Mouse (Mus musculus) neural tube, embryonic 13.5 days (tissue): ENCODE measurements around the gene Ripor3. TPM values are rescaled to one million over a fixed set of nuclear protein-coding genes. Genes with fewer than 3 reads are reported as not detected.
"Not testable (repeated sequence)": the region's sequence is repeated elsewhere in the genome, so short reads cannot be mapped to it uniquely, and the experiment has no call there.

Source experiments
- ATAC-seq: fragments of 200-750 bp; cut with Nextera tagmentation; 2 replicates; pipeline ENCODE4 v1.8.0; 2017; ENCODE audit warnings: low read depth, mild to moderate bottlenecking, moderate TSS enrichment, moderate library complexity
- H3K27ac ChIP-seq: fragments of 300-500 bp; sonication (generic); replicated peaks from 2 replicates; pipeline ENCODE4 v1.5.1; 2015; ENCODE audit warnings: moderate library complexity, mild to moderate bottlenecking, inconsistent platforms
- H3K27me3 ChIP-seq: fragments of 300-500 bp; sonication (generic); 2 replicates; pipeline ENCODE4 v1.6.1; 2015; ENCODE audit warnings: mild to moderate bottlenecking, inconsistent platforms
- H3K36me3 ChIP-seq: fragments of 300-500 bp; sonication (generic); 2 replicates; pipeline ENCODE4 v1.6.1; 2015; ENCODE audit warnings: mild to moderate bottlenecking, inconsistent platforms
- H3K4me1 ChIP-seq: fragments of 300-500 bp; sonication (generic); replicated peaks from 2 replicates; pipeline ENCODE4 v1.6.1; 2015; ENCODE audit warnings: inconsistent platforms
- H3K4me2 ChIP-seq: fragments of 300-500 bp; sonication (generic); 2 replicates; pipeline ENCODE4 v1.6.1; 2015; ENCODE audit warnings: inconsistent platforms, mild to moderate bottlenecking, moderate library complexity
- H3K4me3 ChIP-seq: fragments of 300-500 bp; sonication (generic); 2 replicates; pipeline ENCODE4 v1.5.1; 2015; ENCODE audit warnings: mild to moderate bottlenecking, inconsistent platforms
- H3K9ac ChIP-seq: fragments of 300-500 bp; sonication (generic); 2 replicates; pipeline ENCODE4 v1.6.1; 2015; ENCODE audit warnings: moderate library complexity, mild to moderate bottlenecking, inconsistent platforms
- H3K9me3 ChIP-seq: fragments of 300-500 bp; sonication (generic); 2 replicates; pipeline ENCODE4 v1.6.1; 2016; ENCODE audit warnings: inconsistent platforms
- WGBS: fragments of 180-500 bp; shearing (Covaris S2); methylation state at CpG from one replicate; pipeline ENCODE4 v1.1.7; 2015; 5-methylcytosine and 5-hydroxymethylcytosine counted together
- polyA plus RNA-seq: library from polyadenylated mRNA; unstranded; fragments of >200 nt; fragmentation: Nextera tagmentation; extraction: Ambion mirVana; gene quantifications from 2 replicates; pipeline ENCODE4 v1.2.1, GENCODE M21; 2015

Ripor3 gene
- polyA plus RNA-seq, result 0.40 and 0.61 TPM in 2 replicates

DNA sequence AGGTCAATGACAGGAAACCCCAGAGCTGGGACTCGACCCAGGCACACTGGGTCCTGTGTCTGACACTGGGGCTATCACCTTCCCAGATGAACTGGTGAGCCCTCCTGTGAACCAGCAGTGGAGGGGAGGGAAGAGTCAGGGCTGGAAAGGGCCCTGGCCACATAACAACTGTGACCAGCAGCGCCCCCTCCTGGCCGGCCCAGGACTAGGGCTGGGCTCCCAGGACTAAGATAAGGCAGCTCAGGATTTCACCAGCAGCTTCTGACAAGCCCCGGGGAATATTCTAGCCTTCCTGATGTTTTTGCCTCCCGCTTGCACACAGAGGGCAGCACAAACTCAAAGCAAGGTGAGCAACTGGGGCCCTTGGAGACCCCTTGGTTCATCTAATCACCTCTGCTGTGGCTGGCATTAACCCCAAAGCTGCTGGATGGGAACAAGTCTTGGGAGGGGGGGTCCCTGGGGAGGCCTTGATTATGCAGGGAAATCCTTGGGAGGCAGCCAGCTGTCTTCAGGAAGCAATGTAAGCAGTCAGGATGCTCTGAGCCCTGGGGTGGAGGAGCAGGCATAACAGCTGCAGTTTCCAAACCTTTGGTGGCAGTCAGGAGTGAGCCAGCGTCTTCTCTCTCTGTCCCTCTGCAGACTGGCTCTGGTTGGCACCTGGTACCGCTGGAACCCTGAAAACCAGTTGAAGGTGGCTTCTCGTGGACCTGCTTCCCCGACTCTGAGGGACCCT lies at the start of gene Ripor3:
Gene Ripor3 (minus strand): TSS at position 683 of the 733 bp plus-strand sequence.
- H3K9ac ChIP-seq, result no peak within 1 kb of the TSS

DNA sequence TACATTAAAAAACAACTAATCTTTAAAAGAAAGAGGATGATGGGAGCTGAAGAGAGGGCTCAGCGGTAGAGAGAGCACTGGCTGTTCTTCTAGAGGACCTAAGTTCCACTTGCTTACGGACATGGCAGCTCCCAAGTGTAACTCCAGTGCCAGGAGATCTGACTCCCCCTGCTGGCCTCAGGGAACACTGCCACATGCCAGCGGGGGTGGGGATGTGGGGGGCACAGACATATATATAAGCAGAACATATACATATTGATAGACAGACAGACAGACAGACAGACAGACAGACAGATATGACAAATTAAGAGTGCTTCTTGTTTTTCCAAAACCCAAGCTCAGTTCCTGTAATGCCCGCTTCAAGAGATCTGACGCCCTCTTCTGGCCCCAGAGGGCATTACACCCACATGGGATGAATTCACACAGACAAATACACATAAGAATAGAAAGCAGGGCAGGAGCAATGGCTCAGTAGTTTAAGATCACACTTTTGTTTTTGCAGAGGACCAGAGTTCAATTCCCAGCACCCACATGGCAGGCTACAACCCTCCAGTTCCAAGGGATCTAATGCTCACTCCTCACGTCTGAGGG lies 48.9 kb upstream of the Ripor3 start:
- Histone ChIP-seq H3K9ac (no peak overlapping the region), H3K9me3 (no peaks in the 10 kb centered on the region), H3K36me3 (no peaks in the 10 kb centered on the region), H3K4me3 (no peak overlapping the region), H3K27me3 (no peaks in the 10 kb centered on the region), H3K4me1 (no peaks in the 10 kb centered on the region), H3K27ac (no peak overlapping the region), H3K4me2 (no peak overlapping the region)
- no peak for ATAC-seq
- WGBS, result 78% methylated on average over 6 of the region's 6 CpGs

More for the DNA sequence above, at the start of gene Ripor3:
- ATAC-seq, result no peak
- Histone ChIP-seq H3K27ac (0 out of 2 replicates have a peak within 1 kb of the TSS, but pooled peaks have one; percentile 46), H3K4me3 (no peak within 1 kb of the TSS), H3K36me3 (no peaks in the 10 kb centered on the region), H3K4me2 (no peak within 1 kb of the TSS), H3K4me1 (peaks cover 16% of the 10 kb centered on the region), H3K9me3 (no peaks in the 10 kb centered on the region), H3K27me3 (no peaks in the 10 kb centered on the region)
- WGBS, result 33% methylated on average over 9 of the region's 9 CpGs

DNA sequence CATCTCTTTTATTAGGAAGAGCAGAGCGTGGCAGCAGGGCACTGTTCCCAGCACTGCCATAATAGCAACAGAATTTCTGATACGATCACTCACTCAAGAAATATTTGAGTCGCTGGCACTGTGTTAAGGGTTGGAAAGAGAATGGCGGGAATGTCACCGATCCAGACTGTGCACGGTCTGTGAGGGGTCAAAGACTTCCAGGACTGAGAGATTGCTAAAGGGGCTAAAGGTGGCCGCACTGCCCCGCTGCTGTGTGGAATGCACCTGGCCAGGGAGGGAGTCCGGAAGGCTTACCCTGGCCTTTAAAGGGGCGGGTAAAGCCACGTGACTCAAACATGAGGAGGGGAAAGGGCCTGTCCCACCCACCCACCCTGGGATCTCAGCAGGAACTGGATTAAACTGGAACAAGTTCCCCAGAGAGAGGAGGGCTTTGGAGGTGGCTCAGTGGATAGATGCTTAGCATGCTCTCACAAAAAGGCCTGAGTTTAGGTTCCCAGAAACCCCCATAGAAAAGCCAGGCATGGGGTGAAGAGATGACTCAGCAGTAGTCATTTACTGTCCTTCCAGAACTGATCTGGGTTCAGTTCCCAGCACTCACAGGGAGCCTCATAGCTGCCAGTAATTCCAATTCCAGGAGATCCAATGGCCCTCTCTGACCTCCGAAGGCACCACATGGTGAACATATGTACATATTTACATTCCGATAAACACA lies 48.2 kb upstream of the Ripor3 start:
- H3K36me3 ChIP-seq, result no peaks in the 10 kb centered on the region
- no peak overlapping the region for H3K9ac ChIP-seq
- H3K4me3 ChIP-seq, result no peak overlapping the region
- H3K27ac ChIP-seq, result no peak overlapping the region
- no peaks in the 10 kb centered on the region for H3K9me3 ChIP-seq
- no peaks in the 10 kb centered on the region for H3K27me3 ChIP-seq
- ATAC-seq, result no peak
- no peak overlapping the region for H3K4me2 ChIP-seq
- WGBS, result 28% methylated on average over 13 of the region's 13 CpGs
- no peaks in the 10 kb centered on the region for H3K4me1 ChIP-seq

DNA sequence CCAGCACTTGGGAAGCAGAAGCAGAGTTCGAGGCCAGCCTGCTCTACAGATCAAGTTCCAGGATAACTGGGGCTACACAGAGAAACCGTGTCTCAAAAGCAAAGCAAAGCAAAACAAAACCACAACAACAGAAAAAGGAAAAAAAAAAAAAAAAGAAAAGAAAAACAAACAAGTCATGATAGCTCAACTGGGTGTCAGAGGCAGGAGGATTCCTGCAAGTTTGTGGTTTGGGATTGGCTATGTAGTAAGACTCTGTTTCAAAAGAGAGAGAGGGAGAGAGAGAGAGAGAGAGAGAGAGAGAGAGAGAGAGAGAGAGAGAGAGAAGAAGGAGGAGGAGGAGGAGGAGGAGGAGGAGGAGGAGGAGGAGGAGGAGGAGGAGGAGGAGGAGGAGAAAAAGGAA lies 47.5 kb upstream of the Ripor3 start:
- H3K4me3 ChIP-seq, ATAC-seq, H3K27ac ChIP-seq, H3K4me2 ChIP-seq, H3K9ac ChIP-seq, H3K36me3 ChIP-seq, H3K4me1 ChIP-seq, H3K27me3 ChIP-seq, H3K9me3 ChIP-seq: not testable (repeated sequence)
- WGBS, result 73% methylated on average over 2 of the region's 2 CpGs

DNA sequence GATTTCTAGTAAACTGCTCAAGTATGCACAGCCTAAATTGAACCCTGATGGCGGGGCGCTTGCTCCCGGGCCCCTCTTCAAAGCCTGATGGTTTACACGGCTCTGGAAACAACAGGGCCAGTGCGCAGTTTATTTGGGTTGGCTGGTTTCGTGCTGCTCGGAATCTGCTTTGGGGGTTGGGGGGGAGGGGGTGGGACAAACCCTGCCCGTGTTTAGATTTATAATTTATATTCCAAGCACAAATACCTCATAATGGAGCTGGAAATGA lies 46.2 kb upstream of the Ripor3 start:
- Histone ChIP-seq H3K9me3 (no peaks in the 10 kb centered on the region), H3K36me3 (no peaks in the 10 kb centered on the region), H3K9ac (no peak overlapping the region), H3K4me3 (no peak overlapping the region), H3K27ac (no peak overlapping the region), H3K4me2 (no peak overlapping the region), H3K27me3 (peaks cover 10% of the 10 kb centered on the region), H3K4me1 (no peaks in the 10 kb centered on the region)
- no peak for ATAC-seq
- 52% methylated on average over 8 of the region's 8 CpGs for WGBS

DNA sequence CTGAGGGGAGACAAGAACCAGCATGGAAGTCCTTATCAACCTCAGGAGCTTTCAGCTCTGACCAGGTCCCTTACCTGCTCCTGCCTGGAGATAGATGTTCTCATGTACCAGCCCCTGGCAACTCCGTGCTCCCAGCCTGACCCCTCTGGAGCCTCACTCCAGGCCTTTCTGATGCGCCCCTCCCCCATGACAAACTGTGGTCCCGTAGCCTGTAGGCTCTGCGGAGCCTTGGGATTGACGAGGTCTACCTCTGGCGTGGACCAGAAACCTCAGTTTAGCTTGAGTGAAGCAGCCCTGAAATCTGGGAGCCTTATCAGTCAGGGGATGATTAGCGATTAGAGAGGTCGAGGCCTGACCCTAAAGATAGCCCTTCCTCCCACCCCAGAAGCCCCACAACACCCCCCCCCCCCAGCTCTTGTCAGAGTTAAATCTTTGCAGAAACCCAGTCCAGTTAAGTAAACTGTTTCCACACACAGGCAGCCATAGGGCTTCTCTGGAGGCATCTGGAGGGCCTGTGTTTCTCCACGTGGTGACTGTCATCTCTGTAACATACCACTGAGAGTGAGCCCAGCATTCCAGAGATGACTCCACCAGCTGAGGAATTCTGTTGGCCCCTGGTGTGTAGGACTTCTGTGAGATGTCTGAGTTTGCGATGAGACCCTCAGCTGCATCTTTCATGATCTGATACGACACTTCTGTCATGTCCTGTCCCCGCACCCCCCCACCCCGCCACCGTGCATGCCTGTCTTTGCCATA lies 45.7 kb upstream of the Ripor3 start:
- Histone ChIP-seq H3K9ac (no peak overlapping the region), H3K4me3 (no peak overlapping the region), H3K36me3 (no peaks in the 10 kb centered on the region), H3K27ac (no peak overlapping the region), H3K9me3 (no peaks in the 10 kb centered on the region), H3K4me1 (no peaks in the 10 kb centered on the region), H3K27me3 (peaks cover 15% of the 10 kb centered on the region), H3K4me2 (no peak overlapping the region)
- ATAC-seq, result no peak
- 43% methylated on average over 14 of the region's 14 CpGs for WGBS

DNA sequence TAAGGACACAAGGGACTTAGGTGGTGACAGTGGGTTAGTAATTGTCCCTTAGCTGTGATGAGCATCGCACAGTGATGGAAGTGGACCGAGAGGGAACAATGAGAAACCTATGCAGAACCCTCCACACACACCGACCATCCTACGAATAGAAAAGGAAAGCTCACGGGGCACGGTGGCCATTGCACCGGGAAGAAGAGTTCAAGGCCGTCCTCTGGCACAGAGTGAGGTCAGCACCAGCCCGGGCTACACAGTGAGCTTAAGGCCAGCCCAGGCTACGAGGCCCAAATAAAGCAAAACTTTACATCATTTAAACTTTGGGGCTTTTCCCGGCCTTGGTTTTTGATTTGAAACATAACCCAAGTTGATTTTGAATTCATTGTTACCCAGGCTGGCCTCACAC lies 43.7 kb upstream of the Ripor3 start:
- H3K4me1 ChIP-seq, result peaks cover 17% of the 10 kb centered on the region
- 86% methylated on average over 11 of the region's 11 CpGs for WGBS

DNA sequence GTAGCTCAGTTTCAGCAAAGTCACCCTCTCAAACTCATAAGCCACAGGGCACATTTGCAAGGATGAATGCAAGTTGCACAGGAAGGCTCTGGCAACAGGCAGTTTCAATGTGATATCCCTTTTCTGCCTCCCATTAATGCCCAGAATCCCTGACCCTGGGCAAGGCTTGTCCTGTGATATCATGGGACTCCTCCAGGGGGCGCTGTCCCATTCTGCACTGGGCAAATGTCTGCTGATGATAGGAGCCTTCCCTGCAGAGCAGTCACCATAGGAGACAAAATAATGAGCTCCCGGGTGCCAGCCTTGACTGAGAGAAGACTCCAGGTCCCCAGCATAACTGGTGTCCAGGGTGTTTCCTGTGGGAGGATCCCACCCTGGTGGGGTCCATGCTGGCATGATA lies 42.3 kb upstream of the Ripor3 start:
- H3K4me1 ChIP-seq, result peaks cover 19% of the 10 kb centered on the region
- no peak overlapping the region for H3K4me2 ChIP-seq
- peaks cover 47% of the 10 kb centered on the region for H3K27me3 ChIP-seq
- no peak overlapping the region for H3K9ac ChIP-seq
- no peak overlapping the region for H3K27ac ChIP-seq
- WGBS, result 20% methylated on average over 2 of the region's 2 CpGs
- H3K4me3 ChIP-seq, result no peak overlapping the region
- ATAC-seq, result no peak
- no peaks in the 10 kb centered on the region for H3K9me3 ChIP-seq
- H3K36me3 ChIP-seq, result no peaks in the 10 kb centered on the region

More for the DNA sequence above, 43.7 kb upstream of the Ripor3 start:
- H3K27me3 ChIP-seq, result peaks cover 35% of the 10 kb centered on the region
- no peak overlapping the region for H3K9ac ChIP-seq
- H3K4me3 ChIP-seq, result no peak overlapping the region
- H3K9me3 ChIP-seq, result no peaks in the 10 kb centered on the region
- H3K36me3 ChIP-seq, result no peaks in the 10 kb centered on the region
- H3K27ac ChIP-seq, result no peak overlapping the region
- no peak overlapping the region for H3K4me2 ChIP-seq
- ATAC-seq, result no peak

DNA sequence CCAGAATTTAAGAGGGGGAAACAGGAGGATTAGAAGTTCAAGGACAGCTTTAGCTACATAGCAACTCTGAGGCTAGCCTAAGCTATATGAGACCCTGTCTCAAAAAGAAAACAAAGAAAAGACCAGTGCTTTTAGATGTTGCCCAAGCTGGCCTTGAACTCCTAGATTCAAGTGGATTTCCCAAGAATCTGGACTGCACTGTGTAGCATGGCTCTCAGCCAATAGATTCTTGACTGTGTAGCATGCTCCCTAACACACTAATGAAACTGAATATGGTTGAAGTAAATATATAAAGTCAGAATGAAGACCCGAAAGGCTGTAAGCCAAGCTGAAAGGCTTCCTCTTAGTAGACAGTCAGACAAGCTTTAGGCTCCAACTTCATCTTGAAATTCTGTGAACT lies 41.7 kb upstream of the Ripor3 start:
- peaks cover 52% of the 10 kb centered on the region for H3K27me3 ChIP-seq

DNA sequence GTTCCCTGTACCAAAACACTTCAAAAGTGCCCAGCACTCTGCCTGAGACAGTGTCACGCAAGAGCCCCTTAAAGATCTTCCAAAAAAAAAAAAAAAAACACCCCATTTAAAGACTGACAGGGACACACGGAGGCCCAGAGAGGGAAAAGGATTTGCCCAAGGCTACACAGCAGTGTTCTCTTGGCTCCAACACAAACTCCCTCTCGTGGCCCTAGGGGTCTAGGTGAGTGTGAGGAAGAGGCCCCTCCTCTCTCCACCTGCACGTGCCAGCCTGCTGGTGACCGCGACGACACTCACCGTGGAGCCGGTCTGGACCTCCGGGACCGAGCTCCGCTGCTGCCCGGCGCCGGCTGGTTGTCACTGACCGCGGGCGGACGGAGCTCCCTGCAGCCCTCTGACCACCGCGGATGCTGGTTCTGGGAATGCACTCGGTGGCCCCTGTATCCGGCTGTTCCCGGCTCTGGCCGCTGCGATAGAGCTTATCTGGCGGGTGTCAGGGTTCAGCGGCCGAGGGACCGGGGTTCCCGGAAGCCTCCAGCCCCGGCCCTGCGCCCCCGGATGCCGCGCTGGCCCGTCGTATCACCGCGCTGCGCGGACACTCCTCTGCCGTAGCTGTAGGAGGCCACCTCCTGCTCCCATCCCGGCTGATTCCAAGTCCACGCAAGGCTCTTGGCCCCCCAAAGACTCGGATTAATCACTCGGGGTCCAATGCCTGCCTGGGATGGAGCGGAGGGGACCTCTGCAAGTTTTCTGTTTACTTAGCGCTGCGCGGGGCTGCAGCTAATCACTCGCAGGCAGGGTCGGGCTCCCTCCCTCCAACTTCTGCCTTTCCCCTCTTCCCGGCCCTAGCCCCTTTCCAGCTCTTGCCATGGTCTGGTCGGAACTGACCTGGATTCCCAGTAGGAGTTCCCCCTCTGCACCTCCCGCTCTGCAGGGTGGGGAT lies 39.9 kb upstream of the Ripor3 start:
- ATAC-seq, result peak; percentile 23; the same call in 1 of the 2 replicates

More for the DNA sequence above, 41.7 kb upstream of the Ripor3 start:
- no peaks in the 10 kb centered on the region for H3K36me3 ChIP-seq
- H3K4me1 ChIP-seq, result peaks cover 19% of the 10 kb centered on the region
- H3K9ac ChIP-seq, result no peak overlapping the region
- no peak overlapping the region for H3K4me3 ChIP-seq
- ATAC-seq, result no peak
- no peak overlapping the region for H3K27ac ChIP-seq
- no peak overlapping the region for H3K4me2 ChIP-seq
- 96% methylated on average over 1 of the region's 1 CpGs for WGBS
- H3K9me3 ChIP-seq, result no peaks in the 10 kb centered on the region

DNA sequence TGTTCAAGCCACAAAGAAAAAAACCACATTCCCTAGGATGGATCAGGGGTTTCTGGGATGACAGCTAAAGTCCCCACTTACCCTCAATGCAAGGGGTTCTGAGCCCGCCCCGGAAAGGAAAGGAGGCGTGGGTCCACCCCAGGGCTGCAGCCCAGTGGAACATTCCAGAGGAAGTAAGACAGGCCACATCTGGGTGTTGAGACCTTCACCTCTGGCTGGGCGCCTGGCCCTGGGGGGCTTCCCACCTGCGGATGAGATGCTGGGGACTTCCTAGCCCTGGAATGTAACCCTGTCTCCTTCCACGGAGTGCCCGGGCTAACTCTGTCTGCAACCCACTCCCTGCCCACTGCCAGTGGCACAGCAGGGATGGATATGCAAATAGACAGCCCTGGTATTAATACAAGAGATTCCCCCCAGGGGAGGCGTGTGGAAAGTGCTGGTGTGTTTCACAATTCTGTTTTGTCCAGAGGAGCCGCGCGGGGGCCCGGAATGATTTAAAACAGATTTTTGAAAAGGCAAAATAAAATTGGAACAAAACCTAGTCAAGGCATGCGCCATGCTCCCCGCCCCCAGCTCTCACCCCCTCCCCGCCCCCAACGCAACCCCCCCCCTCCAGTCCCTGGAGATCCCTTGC lies 38.7 kb upstream of the Ripor3 start:
- Histone ChIP-seq H3K9ac (no peak overlapping the region), H3K27ac (no peak overlapping the region), H3K9me3 (no peaks in the 10 kb centered on the region), H3K4me3 (peak overlapping the region; percentile 40; the same call in 1 of the 2 replicates), H3K4me2 (peak overlapping the region; percentile 66), H3K4me1 (peaks cover 19% of the 10 kb centered on the region), H3K36me3 (no peaks in the 10 kb centered on the region), H3K27me3 (peaks cover 52% of the 10 kb centered on the region)
- WGBS, result 10% methylated on average over 16 of the region's 16 CpGs
- no peak for ATAC-seq

More for the DNA sequence above, 39.9 kb upstream of the Ripor3 start:
- Histone ChIP-seq H3K36me3 (no peaks in the 10 kb centered on the region), H3K4me2 (peak overlapping the region; percentile 66), H3K4me1 (peaks cover 19% of the 10 kb centered on the region), H3K27me3 (peaks cover 52% of the 10 kb centered on the region), H3K4me3 (peak overlapping the region; percentile 40), H3K9ac (peak overlapping the region; percentile 66), H3K27ac (no peak overlapping the region), H3K9me3 (no peaks in the 10 kb centered on the region)
- under 1% methylated on average over 55 of the region's 56 CpGs for WGBS
